Mouse (Mus musculus): ENCODE measurements at regions not wholly inside any gene's neighbourhood (a gene's known extent, or its start where the extent isn't known, plus 50 kb on each side); places are given as distances from the start of the nearest gene placed in this dataset.

DNA sequence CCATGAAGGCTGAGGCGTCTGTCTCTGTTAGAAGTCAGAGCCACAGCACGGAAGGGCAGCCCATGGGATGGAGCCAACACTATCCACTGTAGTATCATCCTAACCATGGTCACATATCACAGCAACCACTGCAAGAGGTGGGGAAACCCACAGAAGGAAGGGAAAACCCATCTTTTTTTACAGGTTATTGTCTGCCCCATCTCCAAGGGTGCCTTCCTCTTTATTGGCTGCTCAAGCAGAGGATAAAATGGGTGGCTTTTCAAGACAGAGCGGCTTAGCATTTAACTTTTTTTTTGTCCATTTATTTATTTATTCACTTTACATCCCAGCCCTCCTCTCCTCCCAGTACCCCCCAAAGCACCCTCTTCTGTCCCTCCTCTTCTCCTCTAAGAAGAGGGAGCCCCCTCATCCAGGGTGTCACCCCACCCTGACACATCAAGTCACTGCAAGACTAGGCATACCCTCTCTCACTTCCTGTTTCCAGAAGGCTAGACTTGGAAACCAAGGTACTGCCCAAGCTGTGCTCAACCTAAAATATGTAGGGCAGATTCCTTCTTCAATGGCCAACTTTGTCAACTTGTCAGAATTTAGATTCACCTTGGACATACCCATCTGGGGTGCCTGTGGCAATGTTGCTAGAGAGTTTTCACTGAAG, 51.1 kb upstream of the Egr2 start:
- Histone ChIP-seq H3K4me3 (ENCODE audit: low read depth, low read length) (no peak overlapping the region), H3K4me2 (replicated peaks; ENCODE audit: low read depth) (no peak overlapping the region), H3K27ac (replicated peaks) (no peak overlapping the region), H3K4me1 (replicated peaks; ENCODE audit: control insufficient read depth, insufficient read depth) (no peaks in the 10 kb centered on the region), H3K27me3 (ENCODE audit: control insufficient read depth, insufficient read depth, low read length) (no peaks in the 10 kb centered on the region), H3K9me3 (ENCODE audit: control insufficient read depth, low read length) (no peaks in the 10 kb centered on the region), H3K36me3 (ENCODE audit: control insufficient read depth, insufficient read depth, low read length) (no peaks in the 10 kb centered on the region), H3K9ac (ENCODE audit: low read length) (no peak overlapping the region)
- DNase-seq (ENCODE audit: low spot score): no peak
- 84% methylated on average over 3 of the region's 3 CpGs for WGBS
- no peak for ATAC-seq (ENCODE audit: low FRiP score, low TSS enrichment)
- TF ChIP-seq CTCF (IDR thresholded peaks at IDR 0.05; ENCODE audit: low read depth): no peak
- TF ChIP-seq EP300 (optimal IDR thresholded peaks at IDR 0.05): no peak
